Mouse (Mus musculus) cerebellum, postnatal 4 days (tissue): ENCODE results near the gene Ror1.

Experiments used
- DNase-seq, 2 experiments: peaks; one replicate each; pipeline ENCODE4 v3.0.0; 2022; ENCODE audit warnings: low spot score in 2 of 2, mixed read lengths in 1 of 2

Ror1 gene

DNA sequence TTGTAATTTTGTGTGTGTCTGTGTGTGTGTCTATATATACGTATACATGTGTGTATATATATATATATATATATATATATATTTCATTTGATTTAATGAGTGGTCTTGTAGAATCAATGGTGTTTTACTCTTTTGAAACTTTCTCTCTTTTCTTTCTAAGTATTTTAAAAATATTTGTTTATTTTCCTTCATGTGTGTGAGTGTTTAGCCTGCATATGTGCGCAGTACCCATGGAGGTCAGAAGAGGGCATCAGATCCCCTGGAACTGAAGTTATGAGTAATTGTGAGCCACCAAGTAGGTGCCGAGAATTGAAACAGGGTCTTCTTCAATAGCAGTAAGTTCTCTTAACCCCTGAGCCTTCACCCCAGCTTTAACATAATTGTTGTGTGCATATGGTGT, 20.8 kb downstream of the Ror1 start:
- no peak for DNase-seq

DNA sequence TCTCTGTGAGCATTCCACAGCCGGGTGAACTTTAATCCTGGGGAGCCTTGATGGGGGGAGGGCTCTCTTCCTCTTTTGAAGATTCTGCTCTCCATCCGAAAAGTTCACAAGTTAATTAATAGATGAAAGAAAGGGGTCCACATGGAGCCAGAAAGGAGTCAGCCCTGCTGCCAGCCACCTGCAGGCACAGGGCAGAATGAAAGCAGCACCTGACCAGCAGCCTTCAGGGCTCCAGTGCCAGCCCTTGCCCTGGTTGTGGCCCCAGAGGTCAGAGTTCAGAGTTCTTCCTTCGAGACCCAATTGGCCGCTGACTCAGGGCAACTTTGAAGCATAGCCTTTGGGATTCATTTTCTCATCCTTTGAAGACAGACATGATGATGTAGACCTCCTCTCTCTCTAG, 23.1 kb downstream of the Ror1 start:
- DNase-seq: no peak

DNA sequence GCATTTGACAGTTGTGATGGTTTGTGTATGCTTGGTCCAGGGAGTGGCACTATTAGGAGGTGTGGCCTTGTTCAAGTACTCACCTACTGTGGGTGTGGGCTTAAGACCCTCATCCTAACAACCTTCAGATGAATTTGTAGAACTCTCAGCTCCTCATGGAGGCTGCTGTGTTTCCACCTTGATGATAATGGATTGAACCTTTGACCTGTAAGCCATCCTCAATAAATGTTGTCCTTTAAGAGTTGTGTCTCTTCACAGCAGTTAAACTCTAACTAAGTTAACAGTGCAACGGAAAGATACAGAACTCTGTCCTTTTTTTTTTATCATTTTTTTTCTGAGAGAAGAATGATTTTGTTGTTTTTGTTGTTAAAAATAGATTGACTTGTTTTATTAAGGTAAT, 23.8 kb downstream of the Ror1 start:
- DNase-seq: no peak

DNA sequence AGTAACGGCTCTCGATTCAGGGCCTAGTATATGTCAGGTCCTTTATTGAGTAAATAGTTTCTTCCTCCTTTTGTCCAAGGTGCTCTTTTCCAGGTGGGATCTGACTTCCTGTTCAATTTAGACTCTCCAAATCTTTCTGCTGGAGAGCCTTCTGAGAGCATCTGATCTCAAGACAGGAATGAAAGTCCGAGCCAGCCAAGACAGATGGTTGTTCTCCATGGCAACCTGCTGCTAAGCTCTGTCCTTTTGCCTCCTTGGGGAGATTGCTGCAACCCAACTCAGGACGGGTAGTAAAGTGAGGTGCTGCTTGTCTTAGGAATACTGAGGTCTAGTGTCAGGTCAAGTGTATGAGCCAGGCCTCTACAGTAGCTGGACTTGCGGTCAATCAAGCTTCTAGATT, 25.0 kb downstream of the Ror1 start:
- no peak for DNase-seq

DNA sequence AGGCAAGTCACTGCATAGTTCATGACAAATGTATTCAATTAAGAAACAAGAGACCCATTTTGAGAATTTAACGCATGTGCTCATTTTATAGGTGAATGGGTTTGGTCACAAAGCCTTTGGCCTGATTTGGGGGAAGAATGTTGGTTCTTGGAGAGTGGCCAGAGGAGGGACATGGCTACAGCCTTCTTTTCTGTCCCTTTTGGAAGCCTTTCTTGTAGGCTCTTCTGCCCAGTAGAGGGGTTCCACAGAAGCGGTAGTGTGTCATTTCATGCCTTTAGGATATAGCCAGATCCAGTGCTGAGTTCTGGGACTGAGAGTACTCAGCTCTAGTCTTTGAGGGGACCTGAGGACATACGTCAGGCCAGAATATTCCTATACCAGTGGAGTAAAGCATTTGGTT, 26.8 kb downstream of the Ror1 start:
- no peak for DNase-seq

DNA sequence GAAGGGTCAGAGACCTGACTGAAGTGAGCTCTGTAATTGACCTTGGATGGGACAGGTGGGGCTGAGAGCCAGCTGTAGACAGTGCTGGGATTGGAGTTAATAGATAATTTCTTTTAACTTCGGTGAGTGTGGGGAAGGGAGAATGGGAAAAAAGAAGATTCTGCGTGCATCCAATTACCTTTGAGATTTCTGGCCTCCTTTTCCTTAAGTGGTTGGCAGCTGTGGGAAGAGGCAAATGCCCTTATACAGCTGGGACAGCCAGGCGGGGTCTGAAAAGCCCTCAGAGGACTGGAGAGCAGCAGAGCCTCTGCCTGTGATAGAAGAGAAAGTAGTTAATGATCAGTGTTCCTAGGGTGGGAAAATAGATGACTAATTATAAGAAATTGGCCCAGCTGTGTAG, 27.9 kb downstream of the Ror1 start:
- DNase-seq: no peak

DNA sequence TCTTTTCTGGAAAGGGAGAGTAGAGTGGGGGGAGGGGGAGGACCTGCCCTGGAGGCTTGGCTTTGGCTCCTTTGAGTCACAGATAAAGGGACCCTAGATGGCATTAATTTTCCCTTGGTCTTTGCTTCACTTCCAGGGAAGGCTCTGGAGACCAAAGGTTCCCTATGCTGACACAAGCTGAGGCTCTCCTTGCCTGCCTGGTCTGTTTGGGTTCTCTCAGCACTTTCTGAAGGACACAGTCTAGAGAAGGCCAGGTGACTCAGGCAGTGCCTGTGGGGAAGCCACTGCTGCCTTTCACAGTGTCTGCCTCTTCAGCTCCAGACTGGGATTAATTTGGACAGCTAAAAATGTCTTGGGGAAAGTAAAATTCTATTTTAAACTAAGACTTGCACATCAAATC, 28.5 kb downstream of the Ror1 start:
- DNase-seq: no peak

DNA sequence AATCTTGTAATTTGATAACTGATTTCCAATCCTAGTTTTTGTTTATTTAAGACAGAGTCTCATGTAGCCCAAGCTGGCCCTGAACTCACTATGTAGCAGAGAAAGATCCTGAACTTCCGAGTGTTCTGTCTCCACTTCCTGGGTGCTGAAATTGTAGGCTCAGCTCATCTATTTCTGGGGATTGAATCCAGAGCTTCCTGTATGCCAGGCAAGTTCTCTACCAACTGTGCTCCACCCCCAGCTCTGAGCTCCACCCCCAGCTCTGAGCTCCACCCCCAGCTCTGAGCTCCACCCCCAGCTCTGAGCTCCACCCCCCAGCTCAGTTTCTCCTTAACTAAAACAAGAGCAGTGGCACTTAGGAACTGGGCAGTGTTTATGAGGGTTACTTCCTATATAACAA, 29.3 kb downstream of the Ror1 start:
- DNase-seq: no peak

DNA sequence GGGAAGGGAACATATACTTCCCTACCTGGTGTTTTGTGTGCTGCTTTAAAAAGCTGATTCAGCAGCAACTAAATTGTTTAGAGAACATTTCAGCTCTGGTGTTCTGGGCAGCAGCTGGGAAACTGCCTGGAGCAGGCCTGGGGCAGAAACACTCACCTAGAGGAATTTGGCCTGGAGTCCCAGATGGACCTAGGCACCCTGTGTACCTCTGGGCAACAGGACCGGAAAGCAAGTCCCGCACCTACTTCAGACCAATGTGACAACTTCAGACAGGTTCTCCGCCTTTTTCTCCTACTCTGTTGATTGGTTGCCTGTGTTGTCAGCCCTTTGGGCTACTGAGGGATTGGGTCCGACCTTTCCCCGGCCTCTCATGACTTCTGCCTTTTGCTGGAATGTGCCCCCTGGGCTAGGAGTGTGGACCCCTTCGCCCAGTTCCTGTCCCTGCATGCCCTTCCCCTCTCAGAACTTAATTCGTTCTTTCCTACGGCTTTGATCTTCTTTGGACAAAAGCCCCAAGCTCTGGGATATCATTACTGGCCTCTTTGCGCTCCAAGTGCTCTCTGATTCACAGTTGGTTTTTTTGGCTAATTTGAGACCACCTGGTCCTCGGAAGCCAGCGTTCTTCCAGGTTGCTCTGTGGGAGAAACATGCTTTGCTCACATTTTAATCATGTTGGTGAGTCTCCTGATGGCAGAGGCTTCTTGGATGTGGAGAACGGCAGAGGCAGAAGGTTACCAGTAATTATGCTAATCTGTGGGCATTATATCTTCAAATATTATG, 31.1 kb downstream of the Ror1 start:
- no peak for DNase-seq

DNA sequence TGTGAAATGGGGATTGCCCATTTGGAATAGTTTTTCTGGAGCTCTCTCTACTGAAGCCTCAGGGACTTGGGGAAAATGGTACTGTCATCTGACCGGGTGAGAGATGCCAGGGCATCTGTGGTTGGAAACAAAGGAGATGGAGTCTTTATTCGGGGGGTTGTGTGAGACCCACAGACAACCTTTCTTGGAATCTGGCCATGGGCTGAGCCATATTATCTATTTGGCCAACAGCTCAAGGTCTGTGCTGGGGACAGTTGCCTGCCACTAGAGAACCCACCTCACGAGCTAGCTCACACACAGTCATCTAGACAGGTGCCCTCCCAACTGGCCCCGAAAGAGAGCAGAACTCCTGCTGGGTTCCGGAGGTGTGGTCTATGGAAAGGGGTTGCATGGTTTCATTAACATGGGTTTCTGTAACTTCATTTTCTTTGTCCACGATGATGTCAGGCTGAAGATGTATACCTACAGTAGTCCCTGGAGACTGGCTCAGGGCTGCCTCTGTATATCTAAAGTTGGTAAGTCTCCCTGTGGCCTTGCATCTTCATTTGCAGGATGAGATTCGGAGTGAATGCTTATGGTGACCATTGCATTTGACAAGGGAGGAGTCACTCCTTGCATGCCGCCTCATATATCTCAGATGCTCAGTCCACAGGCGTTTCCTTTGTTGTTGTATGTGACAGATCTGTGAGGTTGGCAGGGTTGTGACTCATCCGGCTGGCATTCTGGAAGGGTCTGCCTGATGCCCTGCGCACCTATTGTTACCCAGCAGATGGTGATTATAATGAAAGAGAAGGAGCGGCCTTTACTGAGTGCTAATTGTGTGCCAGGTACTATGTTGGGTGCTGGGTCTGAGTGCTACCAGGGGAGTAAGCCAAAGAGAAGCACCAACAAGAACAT, 32.7 kb downstream of the Ror1 start:
- no peak for DNase-seq

DNA sequence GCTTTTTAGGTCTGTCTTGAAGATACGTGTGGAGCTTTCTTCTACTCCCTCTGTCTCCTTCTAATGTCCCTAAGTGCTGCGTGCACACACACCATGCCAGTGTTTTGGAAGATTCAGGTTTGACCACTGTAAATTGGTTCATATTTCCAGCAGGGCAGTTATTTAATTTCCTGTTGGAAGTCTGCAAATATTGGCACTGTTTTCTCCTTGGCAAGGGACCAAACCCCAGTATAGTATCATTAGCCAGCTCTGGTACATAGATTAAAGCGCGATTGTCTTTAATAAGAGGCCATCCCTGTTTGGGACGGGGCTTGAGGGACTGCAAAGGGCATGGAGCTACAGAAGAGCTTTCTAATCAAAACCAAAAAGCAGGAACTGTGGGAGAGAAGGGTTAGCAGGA, 33.6 kb downstream of the Ror1 start:
- peak in 1 of 2 experiments; percentile 57 for DNase-seq

DNA sequence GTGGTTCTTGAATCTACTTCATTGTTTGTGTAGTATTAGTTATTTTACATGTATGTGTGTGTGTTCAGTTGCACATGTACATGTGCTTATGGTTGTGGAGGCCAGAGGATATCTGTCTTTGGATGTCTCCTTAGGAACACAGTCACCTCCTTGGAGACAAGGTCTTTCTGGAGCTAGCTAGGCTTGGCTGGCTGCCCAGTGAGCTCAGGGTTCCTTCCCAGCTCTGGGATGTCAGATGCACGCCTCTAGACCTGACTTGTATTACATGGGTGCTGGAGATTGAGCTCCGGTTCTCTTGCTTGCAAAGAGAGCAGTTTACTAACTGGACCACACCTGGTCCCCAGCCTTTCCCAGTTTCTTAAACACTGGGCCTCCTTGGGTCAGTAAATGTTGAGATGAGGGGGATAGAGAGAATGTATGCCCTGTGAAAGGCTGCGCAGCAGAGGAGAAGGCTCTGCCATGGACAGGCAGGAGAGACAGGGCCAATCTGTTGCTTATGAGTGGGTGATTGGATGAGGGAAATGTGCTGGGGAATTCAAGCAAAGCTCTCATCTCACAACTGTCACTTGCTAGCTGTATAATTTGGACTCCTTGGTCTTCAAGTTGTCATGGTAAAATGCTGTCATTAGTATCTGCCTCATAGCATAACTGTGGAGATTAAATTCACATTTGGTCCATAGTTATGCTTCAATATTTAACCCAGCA, 35.3 kb downstream of the Ror1 start:
- peak in 1 of 2 experiments; percentile 25 for DNase-seq

DNA sequence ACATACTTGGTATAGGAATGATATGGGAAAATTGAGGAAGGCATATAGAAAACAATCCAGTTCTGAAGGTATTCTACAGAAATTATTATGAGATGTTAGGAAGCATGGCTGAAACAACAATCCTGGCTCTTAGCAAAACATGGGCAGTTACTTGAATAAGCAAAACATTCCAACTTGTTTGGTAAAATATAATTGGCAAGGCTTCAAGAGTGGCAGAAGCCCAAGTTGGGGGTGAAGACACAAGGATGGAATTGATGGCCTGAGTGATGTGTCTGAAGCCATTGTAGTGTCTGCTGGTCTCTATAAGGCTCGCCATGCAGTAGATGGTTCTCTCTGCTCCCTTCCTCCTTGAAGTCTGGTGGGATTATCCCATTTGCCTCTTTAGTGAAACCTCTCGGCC, 35.9 kb downstream of the Ror1 start:
- DNase-seq: no peak

DNA sequence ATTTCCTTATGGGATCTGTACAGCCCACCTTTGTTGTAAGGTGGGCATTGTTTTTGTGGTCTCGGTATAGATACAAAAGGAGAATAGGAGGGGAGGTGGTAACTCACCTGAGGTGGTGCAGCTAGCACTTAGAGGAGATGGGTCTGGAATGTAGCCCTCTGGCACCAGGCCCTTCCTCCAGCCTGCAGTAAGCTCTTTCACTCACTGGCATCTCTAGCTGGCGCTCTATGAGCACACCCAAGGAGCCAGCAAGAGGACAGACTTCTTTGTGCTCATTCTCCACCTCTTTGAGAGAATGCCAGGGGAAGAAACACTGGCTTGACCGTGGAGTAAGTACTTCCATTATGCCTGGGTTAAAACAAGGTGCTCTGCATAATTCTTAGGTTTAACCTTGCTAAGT, 36.7 kb downstream of the Ror1 start:
- DNase-seq: no peak

DNA sequence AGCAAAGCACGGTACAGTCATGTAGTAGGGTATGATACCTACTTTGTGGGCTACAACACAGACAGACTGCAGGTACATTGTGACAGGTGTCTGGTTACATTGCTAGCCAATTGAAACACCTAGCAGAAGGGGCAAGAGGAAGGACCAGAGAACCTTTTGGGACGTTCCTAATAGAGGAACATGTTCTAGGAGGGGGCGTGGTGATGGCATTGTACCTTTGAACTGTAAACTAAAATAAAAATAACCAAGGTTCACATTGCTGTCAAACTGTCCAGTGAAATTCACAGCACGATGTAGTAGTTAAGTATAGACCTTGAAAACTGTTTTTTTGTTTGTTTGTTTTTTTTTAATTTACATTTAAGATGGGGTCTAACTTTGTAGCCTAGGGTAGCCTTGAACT, 40.5 kb downstream of the Ror1 start:
- no peak for DNase-seq

DNA sequence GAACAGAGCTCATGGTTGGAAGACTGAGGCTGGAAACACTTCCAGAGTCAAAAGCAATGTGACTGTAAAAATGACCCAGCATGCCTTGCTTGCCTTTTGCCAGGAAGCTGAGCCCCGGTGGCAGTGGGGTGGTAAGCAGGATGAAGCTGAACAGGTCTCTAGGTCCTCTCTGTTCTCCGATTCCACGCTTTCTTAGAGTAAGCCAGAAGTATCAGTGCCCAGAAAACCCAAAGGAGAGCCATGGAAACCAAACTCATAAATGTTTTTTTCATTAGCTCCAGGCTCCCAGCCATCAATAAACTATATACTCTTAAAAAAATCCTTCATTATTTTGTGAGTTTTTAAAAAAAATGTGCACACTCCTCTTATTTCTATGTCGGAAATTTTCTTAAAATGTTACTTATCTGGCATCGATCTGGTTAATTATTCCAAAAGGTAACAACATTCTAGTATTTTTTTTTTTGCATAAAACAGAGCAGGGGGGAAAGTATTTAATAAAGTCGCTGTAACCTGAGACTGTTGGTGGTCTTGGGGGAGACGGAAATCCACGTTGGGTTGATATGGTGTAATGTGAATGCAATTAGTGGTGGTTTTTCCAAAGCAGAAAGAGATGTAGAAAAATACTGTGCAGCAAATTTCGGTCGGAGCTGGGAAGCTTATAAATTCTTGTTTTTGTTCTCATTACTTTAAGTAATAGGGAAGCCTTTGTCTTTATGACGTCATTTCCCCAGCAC, 41.7 kb downstream of the Ror1 start:
- DNase-seq: no peak

DNA sequence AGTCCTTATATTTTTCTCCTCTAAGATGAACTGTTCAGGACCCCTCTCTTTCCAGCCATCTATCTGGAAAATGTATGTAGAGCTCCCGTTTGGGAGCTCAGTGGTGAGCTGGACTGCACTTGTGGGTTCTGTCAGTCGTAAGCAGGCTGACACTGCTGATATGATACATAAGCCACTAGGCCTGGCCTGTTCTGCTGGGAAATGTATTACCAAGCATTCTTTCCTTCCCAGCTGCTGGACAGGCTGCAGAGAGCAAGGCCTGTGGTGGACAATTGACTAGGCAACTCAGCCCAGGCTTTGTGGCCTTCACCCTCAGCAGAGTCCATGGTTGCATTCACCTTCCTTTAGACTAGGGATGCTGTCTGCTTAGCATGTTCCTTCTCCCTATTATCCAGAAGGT, 46.0 kb downstream of the Ror1 start:
- no peak for DNase-seq

DNA sequence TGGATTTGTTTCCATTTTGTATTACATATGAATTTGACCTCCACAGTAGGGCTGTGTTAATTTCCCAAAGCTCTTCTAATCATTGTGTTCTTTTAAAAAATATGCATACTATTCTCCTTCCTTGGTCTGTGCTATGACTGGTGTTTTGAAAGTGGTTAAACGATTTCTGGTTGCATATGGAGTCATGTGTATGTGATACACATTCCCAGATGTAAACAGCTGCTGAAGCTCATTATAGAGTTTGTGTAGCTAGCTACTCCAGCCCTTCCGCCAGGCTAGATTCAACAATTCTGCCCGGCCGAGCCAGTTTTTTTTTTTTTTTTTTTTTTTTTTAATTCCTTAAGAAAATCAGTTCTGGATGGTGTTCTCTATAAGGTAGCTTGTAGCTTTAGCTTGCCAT, 49.2 kb downstream of the Ror1 start:
- DNase-seq: no peak

DNA sequence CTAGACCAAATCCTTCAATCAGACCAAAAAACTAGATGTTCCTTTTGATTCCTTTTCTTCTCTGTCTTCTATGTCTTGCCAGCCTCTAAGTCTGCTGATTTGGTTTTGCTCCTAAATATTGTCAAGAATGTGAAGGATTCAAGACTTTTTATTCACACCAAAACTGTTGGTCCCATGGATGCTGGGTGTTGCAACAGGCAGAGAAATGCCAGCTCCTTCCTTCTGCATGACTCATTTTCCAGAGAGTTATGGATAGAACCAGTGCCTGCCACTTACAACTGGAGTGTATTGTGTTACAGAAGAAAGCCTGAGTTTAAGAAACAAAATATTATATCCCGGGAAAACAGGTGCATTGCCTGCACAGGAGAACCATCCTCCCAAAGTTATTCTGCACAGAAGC, 55.2 kb downstream of the Ror1 start:
- DNase-seq: no peak

DNA sequence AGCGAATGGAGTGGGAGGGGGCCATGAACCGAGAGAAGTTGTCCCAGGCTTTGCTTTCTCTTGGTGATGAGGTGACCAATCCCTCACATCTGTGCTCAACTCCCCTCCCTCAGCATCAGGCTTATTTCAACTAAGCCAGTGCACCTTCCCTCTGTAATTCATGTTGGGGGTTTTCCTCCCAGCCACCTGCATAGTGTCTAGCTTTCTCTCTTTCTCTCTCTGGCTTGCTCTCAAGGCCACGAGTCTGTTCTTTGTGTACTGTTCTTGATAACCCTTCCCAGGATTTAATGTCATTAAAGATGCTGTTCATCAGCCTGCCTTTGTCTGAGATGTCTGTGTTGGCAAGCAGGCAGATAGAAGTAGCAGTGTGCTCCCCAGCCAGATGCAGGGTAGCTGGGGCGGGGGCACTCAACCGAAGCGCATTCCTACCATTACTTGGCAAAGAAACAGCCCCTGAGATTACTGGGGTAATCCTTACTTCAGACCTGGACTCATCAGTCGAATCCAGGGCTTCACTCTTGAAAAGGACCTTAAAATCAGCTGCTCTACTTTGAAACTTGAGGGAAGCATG, 59.1 kb downstream of the Ror1 start:
- DNase-seq: no peak

DNA sequence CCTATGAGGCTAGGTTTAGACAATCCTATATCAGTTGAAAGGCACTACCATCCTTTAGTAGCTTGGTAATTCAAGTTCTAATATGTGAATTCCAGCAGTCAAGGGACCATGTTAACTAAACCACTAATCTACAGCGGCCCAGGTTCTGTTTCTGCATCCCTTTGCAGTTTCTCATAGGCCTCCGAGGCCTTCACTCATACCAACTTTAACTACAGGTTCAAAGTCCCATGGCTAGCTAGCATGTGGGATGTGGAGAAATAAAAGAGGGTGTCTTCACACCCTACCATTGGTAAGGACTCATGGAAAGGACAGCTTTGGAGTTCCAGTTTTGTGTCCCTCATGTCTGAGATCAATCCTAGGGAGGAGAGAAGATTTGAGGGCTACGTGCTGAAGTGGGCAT, 60.1 kb downstream of the Ror1 start:
- DNase-seq: no peak

DNA sequence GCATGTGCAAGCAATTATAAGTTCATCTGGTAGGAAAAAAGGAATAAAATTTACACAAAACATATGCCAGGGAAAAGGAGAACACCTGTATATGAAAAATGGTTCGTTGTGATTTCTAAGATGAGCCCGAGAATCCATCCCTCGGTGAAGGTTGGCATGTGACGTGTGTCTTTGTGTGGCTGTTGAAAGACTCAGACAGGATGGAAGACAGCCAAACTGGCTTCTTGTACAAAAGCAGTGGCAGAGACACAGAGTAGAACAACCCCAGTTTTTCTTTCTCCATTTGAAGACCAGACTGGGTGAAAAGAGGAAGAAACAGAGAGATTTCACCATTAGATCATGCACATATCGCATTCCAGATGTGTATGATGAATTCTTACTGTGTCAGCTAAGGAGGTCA, 62.8 kb downstream of the Ror1 start:
- no peak for DNase-seq
